Mouse (Mus musculus): ENCODE measurements around the gene Slco4a1. TPM values are rescaled to one million over a fixed set of nuclear protein-coding genes. Genes with fewer than 3 reads are reported as not detected.

Gene Slco4a1
- not detected for total RNA-seq (2021)

DNA sequence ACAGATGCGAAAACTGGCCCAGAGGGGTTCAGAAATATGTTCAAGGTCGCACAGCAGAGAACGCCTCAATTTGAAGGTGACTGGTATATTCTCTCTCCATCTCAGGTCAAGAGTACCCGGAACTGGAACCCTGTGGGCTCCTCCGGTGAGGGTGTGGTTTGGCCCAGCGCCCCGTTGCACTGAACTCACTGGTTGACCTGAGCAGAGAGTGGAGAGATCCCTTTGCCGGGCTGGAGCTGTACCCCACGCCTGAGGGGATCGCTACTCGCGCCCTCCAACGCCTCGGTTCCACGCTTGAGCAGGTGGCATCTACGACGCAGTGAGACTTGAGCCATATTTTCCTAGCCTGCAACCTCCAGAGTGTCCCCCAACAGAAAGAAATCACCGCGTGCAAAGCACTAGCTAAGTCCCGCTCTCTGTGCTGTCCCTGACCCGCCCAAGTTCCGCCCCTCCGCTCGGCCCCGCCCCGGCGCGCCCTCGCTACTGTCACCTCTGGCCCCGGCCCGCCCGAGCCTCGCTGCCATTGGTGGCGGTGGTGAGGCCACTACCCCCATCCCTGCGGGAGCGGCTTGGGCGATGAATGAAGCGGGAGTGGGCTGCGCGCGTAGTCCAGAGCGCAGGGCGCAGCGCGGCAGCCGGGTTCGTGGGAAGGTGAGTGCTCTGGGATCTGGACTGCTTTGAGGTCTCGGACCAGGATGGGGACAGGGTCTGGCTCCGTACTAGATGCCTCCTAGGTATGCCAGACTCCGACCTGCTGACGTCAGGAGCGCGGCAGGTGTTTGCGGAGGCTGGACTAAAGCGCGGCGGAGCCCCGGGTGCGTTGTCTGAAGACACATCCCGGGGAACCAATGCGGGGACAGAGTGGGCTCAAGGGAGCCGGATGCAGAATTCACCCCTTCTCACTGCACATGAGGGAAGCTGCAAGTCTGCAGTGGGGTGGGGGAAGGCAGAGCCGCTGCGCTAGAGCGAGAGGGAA, at the start of gene Slco4a1:
TSS of gene Slco4a1 (plus strand) at position 523 of the 976 bp plus-strand sequence.
- peak; percentile 44 for DNase-seq (ENCODE audit: low spot score)
- intact Hi-C loops (cut with DNase I): no loop called here

DNA sequence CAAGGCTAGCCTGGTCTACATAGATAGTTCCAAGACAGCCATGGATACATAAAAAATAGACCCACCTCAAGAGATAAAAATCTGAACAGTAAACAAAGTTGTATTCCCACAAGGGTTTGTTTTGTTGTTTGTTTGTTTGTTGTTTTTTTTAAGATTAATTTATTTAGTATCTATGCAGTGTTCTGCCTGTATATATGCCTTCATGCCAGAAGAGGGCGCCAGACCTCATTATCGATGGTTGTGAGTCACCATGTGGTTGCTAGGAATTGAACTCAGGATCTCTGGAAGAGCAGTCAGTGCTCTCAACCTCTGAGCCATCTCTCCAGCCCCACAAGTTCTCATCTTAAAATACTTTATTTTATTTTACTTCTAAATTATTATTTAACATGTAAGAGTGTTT, 47.6 kb upstream of the Slco4a1 start:
- intact Hi-C loops (cut with DNase I): no loop called here
- no peak for DNase-seq (ENCODE audit: low spot score)

DNA sequence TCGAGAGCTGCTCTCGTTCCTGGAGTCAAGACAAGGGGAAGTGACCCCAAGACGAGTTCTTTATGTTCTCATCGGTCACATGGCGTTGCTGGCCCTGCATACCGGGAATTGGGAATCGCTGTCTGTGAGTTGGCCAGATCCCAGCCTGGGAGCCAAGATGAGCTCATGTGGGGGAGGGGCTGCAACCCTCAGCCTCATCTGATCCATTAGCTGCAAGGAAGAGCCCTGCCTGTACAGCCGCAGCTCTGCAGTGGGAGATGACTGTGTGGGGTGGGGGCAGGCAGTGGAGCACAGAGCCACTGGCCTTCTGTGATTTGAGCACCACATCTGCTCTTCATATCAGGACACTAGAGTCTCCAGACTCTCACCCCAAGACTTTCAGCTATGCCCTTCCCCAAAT, 45.6 kb upstream of the Slco4a1 start:
- intact Hi-C loops (cut with DNase I): no loop called here
- no peak for DNase-seq (ENCODE audit: low spot score)

DNA sequence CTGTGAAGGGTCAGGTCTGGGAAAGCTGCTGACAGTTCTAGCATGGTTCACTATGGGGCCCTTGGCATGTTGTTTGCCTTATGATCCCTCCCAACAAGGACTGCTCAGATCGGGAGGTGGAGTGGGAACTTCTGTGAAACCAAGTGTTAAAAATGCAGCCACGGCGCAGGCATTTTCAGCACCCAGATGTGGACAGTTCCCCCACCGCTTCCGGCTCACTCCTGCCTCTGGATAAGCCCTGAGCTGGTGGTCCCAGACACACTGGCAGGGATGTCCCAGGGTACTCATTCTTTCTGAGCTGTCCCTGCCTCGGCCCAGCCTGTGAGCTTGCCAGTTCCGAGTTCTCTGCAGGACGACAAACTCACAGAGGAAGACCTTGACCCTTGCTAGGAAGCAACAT, 45.0 kb upstream of the Slco4a1 start:
- intact Hi-C loops (cut with DNase I): no loop called here

DNA sequence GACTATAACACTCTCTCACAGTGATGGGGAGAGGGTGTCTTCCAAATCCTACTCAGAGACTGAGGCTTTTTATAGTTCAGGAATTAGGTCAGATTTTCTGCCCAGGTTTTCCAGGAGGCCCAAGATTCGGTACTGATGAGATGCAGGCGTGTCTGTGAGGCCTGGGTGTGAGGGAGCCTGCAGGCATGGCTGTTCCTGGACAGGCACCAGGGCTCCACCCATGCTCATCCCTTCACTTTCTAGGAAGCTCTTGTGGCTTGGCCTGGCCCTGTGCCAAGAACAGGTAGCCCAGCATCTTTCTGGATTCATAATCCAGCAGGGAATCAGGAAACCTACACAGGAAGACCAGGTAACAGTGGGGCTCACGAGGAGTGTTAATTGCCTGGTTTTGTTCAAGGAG, 40.4 kb upstream of the Slco4a1 start:
- DNase-seq (ENCODE audit: low spot score): no peak
- intact Hi-C loops (cut with DNase I): no loop called here

More for the DNA sequence above, 45.0 kb upstream of the Slco4a1 start:
- DNase-seq (ENCODE audit: low spot score): no peak

DNA sequence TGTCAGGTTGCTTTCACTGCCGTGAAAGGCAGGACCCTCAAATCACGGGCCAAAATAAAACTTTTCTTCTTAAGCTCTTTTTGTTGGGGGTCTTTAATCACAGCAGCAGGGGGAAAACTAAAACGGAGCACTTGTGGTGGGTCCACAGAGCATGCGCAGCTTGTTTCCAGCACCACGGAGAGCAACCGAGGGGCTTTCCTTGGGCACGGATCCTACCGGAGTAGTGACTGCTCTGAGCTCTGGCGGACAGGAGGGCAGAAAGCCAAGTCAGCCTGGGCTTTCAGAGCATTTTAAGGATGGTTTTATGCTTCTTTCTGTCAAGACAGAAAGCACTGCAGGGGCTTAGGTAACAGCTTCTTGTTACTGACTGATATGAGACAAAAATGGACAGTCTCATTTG, 38.3 kb upstream of the Slco4a1 start:
- intact Hi-C loops (cut with DNase I): no loop called here
- DNase-seq (ENCODE audit: low spot score): no peak

DNA sequence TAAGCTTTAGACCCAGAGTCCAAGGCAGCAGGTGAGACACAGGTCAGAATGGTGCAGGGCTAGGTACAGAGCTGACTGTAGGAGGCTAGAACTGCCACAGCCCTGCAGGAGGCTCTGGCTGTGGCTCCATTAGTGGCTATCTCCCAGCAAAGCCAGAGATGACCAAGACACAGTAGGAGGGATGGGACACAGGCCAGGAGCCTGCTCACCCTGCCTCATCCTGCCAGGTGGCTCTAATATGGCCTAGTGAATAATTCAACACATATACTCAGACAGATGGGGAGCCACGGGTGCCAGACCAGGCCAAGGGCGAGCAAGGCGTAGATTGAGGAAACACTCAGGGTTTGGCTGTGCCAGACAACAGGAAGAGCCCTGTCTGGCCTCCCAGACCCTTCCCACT, 35.4 kb upstream of the Slco4a1 start:
- DNase-seq (ENCODE audit: low spot score): no peak
- intact Hi-C loops (cut with DNase I): no loop called here

DNA sequence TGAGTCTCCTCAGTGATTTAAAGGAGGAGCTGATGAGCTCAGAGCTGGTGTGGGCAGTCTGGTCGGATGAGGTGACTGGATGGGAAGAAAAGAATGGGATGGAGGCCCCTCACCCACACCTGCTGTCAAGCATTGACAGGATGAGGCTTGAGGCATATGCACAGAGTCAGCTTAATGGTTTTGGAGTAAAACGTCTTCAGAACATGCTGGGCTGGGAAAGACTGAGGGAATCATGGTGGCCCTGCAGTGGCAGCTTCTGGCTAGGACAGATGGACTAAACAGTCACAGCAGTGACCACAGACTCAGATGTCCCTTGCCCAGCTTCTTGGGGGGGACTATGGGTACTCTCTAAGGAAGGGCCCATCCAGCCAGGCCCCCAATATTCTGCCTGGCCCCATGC, 30.9 kb upstream of the Slco4a1 start:
- intact Hi-C loops (cut with DNase I): no loop called here
- no peak for DNase-seq (ENCODE audit: low spot score)

DNA sequence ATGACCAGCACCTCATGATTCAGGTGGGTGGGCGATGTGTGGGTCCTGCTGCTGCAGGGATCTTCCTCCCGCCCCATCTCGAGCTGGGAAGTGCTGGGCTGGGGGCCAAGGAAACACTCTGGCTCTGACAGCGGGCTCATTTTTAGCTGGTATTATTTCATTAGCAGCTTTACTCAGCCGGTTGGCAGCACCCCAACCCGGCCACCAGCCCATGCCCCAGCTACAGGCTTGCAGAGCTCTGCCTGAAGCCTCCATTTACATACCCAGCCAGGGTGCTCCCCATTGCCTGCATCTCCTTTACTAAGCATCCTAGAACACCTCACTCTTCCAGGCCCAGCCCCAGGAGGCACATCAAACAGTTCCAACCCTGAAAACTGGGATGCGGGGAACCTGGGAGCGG, 29.0 kb upstream of the Slco4a1 start:
- intact Hi-C loops (cut with DNase I): no loop called here
- no peak for DNase-seq (ENCODE audit: low spot score)

DNA sequence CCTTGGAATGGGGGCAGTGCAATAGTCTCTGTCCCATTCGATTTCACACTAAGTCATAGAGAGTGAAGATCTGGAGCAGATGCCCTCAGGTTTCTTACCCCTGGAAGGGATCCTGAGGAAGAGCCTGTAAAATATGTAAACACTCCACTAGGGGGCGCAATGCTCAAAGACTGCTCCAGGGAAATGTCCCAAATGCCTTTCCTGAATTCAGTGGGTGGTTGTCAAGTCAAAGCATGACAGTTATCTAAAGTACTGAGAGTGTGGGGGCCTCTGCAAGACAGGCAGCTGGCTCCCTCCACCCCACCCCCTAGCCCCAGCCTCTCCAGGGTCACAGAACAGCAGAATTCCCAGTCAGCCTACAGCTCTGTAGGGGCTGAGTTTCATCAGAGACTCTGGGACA, 27.7 kb upstream of the Slco4a1 start:
- no peak for DNase-seq (ENCODE audit: low spot score)
- intact Hi-C loops (cut with DNase I): no loop called here

DNA sequence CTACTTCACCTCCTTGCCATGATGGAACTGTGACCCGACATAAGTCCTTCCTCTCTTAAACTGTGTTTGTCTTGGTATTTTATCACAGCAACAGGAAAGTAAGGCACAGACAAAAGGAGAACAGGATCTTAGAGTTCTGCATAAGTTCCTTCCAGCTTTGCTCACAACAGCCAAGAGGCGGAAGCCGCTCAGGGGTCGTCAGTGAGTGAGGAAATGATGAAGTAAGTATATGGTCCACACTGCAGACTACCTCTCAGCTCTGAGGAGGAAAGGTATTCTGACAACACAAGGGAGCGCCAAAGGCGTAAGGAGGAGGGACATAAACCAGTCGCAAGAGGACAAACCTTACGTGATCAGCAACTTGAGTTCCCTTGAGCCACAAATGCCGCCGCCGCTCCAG, 25.4 kb upstream of the Slco4a1 start:
- no peak for DNase-seq (ENCODE audit: low spot score)
- intact Hi-C loops (cut with DNase I): loop anchor here (2.0 to 5.0 kb wide), 2 partner anchors 76 to 153 kb away; no protein-coding TSS in a partner anchor

DNA sequence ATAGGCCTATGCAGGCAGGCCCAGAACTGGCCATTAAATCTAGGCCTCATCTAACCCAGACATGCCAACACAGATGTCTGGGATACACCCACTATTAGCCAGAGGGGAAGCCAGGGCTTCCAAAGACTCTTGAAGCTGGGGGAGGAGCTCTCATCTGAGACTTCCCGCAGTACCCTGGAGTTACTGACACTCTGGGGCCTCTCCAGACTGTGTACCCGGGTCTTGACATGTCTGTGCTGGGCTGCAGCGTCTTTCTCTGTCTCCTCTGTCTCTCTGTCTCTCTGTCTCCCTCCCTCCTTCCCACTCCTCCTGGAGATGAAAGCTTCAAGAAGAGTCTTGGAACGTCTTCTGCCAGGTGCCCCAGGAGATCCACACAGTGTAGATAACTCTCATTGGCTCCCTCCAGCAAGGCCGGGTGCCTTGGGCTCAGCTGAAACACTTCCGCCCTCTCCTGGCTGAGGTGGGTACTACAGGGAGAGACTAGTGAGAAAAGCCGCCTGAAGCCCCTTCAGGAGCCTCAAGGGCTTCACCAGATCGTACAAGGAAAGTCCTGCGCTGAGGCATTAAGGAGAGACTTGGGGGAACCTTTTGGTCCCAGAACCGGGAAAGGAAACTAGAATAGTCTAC, 23.9 kb upstream of the Slco4a1 start:
- intact Hi-C loops (cut with DNase I): loop anchor here (5.0 kb wide), 1 partner anchor 155 kb away; no protein-coding TSS in a partner anchor
- peak; percentile 17 for DNase-seq (ENCODE audit: low spot score)

DNA sequence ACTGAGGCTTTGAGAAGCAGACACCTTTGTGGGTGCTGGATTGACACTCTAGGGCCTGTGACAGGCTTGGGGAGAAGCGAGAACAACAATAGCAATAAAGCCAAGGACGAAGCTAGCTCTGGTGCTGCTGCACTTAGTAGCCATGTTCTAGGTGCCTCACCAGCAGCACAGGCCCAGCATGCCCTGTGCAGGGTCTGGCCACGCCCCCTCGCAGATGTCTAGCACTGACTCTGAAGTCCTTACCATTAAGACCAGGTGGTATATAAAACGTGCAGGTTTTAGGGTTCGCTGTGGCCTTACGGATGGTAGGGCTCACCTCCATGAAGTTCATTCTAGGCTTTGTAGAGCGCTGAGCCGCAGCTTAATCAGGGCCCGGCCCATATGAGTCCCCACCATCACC, 23.3 kb upstream of the Slco4a1 start:
- no peak for DNase-seq (ENCODE audit: low spot score)
- intact Hi-C loops (cut with DNase I): loop anchor here (5.0 kb wide), 1 partner anchor 155 kb away; no protein-coding TSS in a partner anchor

DNA sequence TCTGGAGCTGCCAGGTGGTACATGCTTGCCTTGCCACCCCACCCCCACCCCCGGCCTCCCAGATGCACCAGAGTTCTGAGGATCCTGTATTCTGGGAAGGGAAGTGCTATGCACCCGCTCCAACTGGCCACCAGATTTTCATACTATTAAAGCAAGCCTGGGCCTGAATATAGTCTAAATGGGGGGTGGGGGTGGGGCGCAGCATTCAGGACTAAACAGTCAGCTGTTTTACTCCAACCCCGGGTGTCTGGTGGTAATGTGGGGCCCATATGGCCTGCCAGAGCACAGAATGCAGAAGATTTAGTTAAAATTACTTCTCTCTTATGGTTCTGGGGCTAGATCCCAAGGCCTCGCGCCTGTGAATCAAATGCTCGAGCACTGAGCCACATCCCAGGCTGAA, 22.7 kb upstream of the Slco4a1 start:
- DNase-seq (ENCODE audit: low spot score): no peak
- intact Hi-C loops (cut with DNase I): loop anchor here (5.0 kb wide), 1 partner anchor 156 kb away; no protein-coding TSS in a partner anchor

DNA sequence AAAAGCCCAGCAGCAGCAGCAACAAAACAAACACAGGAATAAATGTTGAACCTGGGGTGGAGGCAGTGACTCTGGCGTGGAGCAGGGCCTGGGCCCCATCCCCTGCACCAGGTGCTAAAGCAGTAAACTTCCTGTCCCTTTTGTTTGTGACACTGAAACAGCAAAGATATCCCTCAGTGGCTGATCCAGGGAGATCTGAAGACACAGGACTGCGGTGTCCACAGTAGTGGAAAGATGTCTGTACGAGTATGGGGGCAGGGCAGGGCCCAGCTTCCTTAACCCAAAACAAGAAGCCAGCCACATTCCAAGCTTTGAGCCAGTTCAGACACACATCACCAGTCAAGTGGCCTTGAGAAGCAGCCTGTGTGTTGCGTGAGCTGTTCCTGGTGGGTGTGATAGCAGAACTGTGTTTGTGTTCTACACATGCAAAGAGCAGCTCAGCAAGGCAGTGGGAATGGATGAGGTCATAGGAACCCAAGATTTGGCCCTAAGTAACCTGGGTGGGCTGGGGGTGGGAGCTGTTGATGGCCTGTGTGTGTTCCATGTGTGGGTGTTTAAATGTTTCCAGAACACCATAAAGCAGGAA, 20.6 kb upstream of the Slco4a1 start:
- intact Hi-C loops (cut with DNase I): no loop called here
- DNase-seq (ENCODE audit: low spot score): no peak

DNA sequence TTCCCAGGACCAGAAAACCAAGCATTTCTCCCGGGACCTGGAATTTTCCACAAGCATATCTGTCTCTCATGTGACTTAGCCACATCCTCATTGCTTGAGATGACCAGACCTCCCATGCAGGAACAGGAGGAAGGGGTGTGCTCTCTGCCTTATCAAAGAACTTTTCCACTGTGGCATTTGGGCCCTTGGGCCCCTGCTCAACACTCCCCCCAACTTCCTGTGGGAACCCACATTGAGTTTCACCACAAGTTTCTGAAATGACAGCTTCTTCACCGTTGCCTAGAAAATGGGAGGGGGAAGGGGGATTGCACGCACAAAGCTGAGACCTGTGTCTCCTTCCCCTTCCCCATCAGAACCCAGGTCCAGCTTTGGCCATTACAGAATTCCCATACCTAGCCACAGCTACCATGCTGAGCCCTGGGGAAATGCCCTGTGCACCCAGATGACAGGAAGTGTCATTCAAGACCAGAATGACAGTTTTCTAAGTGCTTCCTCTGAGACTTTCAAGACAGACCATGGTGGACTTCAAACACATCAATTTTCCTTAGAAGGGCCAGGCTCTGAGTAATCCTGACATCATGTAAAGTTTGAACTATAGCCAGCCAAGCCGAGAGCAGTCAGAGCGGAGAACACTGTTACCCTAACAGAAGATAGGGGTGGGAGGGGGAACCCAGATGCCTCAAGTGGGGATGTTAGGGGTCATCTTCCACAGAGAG, 18.7 kb upstream of the Slco4a1 start:
- no peak for DNase-seq (ENCODE audit: low spot score)
- intact Hi-C loops (cut with DNase I): no loop called here

DNA sequence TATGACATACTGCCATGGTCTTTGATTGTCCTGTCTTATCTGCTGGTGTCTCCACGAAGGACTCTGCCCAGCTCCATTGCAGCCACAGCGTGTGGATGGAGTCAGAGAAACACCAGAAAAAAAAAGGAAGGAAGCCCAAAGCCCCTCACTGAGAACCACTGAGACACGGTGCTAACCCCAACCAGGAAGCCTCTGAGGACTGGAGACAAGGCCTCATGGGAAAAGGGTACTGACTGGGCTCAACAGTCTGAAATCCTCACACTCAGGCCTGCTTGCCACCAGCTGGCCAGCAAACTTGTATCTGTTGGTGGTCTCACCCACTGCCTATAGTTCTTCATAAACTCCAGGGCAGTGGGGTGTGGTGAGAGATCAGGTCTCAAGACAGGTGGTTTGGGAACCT, 16.3 kb upstream of the Slco4a1 start:
- DNase-seq (ENCODE audit: low spot score): no peak
- intact Hi-C loops (cut with DNase I): no loop called here

DNA sequence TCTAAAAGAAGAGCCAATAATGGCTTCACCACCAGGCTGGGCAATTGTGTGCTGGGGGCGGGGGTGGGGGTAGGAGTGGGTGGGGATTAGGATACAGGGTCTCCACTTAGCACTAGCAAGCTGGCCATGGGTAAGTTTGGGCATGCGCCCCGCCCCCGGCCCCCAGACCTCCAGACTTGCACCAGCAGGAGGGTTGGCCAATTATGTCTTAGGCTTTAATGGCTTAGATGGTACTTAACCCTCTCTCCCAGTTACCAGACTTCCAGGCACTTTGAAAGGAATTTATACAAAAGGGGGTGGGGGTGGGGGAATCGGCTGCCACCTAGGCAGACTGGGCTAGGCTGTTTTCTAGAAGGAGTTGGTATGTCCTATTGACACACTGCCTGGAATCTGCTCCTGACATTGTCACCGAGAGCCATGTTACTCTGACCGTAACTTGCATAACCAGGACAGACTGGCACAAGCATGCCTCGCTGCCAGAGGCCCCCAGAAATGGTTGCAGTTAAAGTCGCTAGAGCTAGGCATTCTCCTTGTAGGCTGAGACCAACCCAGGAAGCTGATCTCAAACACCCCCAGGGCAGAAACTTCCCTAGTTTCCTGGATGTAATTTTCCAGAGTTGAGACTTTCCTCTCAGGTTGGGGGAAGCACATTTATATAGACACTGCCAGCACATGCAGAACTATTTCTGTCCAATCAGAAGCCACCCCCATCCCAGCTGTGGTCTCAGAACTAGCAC, 15.3 kb upstream of the Slco4a1 start:
- intact Hi-C loops (cut with DNase I): no loop called here
- no peak for DNase-seq (ENCODE audit: low spot score)

DNA sequence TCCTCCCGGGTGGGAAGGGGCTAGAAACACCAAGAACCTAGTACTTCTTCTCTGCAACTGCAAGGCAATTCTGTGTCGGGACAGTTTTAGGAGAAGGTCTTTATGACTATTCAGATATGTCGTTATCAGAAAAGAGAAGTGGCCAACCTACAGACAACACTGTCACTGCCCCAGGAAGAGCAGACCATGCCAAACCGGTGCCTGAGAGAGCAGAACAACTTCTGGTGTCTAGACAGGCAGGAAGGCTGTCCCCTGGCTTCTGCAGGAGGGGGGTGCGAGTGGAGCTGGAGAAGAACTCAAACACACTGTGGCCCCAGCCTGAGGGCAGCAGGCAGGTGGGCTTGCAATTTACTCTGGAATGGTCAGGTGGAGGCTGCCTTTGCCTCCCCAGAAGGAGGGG, 14.0 kb upstream of the Slco4a1 start:
- intact Hi-C loops (cut with DNase I): no loop called here

DNA sequence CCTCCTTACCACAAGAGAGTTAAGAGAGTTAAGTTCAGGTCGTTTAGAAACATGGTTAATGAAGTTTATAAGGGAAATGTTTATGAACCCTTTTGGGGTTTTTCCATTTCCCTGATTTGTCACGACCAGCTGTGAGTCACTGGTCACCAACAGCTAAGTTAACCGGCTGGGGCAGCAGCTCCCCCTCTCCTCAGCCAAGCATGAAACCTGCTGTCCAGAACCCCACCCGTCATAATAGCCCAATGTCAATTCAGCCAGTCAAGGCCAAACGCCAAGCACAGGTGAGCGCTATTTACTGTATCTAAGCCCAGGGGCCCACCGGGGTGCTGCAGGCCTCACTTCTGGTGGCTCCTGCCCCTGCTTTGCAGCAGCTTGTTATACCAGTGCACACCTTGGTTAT, 12.2 kb upstream of the Slco4a1 start:
- intact Hi-C loops (cut with DNase I): no loop called here
- DNase-seq (ENCODE audit: low spot score): no peak

More for the DNA sequence above, 14.0 kb upstream of the Slco4a1 start:
- no peak for DNase-seq (ENCODE audit: low spot score)

Data from heart, postnatal 25 days (tissue).